Mouse (Mus musculus) lung, adult 2 months (tissue): Measurements from ENCODE around the gene Rabggtb.

Experiments used
- CTCF ChIP-seq: fragments of 200-500 bp; IDR thresholded peaks from 2 replicates; pipeline ENCODE4 v1.5.1; 2011; ENCODE audit warnings: mild to moderate bottlenecking, low read length, control low read depth; ENCODE audit not compliant: insufficient read depth
- POLR2A ChIP-seq: fragments of 200-500 bp; IDR thresholded peaks from 2 replicates; pipeline ENCODE4 v1.6.1; 2011; ENCODE audit warnings: low read depth, mild to moderate bottlenecking, control low read depth, low read length, borderline replicate concordance; ENCODE audit errors: extremely low read depth

GRCm38 (mm10) chr3:153947271-153947670, 34.5 kb upstream of the Rabggtb start:
- TF ChIP-seq CTCF (no peak), POLR2A (no peak)
